Mouse (Mus musculus) 3134 (cell line): ENCODE results near the gene Elovl6.
A peak's percentile ranks its signal among the peaks of the same experiment; 100 is the strongest.

Experiments
- DNase-seq: peaks from one replicate; pipeline ENCODE4 v3.0.0-alpha.2; 2011; ENCODE audit warnings: low spot score; ENCODE audit not compliant: insufficient read length; ENCODE audit errors: extremely low read depth

Gene Elovl6

GRCm38 (mm10) chr3:129640211-129641000 is 108.3 kb downstream of the Elovl6 start:
- DNase-seq: no peak

DNA sequence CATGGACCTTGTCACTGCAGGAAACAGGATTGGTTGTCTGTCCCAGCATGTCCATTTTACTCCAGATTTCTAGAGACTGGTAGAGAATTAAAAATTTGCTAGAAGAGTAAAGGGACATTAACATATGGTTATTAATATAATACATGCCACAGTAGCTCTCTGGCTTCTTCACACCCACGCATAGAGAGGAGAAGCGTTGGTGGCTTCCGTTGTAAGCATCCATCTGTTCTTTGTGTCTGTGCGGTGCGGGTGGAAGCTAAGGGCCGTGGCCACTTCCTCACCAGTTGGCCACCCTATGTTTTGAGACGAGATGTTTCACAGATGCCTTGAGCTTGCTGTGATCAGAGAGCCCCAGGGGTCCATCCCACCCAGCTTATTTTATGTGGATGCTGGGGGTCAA is 109.5 kb downstream of the Elovl6 start:
- no peak for DNase-seq

- DNase-seq: no peak
Observed at GRCm38 (mm10) chr3:129645409-129645808, 113.3 kb downstream of the Elovl6 start.

- no peak for DNase-seq
Observed at GRCm38 (mm10) chr3:129646781-129647180, 114.6 kb downstream of the Elovl6 start.

DNA sequence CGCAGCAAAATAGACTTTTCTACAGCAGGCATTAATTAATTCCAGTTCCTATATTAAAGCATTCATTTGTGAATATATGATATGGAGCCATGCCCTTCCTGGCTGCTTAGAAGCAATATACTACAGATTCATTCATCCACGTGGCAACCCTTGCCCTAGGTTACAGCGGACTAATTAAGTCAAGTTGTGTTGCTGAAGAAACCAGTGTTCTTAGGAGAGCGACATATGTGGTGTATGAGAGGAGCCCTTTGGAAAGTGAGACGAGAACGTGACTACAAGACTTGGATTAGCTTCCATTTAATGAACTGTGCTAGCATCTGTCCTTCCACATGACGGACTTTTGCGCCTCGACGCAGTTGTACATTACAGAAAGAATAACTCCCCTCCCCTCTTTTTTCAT is 115.2 kb downstream of the Elovl6 start:
- no peak for DNase-seq

DNA sequence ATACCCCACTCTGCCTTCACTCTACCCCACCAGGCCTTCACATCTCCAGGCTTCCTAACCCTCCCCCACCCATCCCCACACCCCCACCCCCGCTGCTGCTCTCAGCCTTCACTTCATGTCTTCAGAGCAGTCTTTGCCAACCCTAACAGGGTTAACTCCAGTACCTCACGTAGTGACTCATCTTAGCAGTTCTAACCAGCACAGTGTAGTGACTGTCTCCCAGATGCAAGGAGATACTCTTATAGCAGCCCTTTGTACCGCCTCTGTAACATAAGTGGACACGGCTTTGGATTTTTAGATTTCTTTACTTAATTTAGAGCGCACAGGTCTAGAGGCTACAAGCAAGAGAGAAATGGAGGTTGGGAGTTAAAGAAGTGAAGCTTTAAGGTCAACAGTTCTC is 116.4 kb downstream of the Elovl6 start:
- no peak for DNase-seq

DNA sequence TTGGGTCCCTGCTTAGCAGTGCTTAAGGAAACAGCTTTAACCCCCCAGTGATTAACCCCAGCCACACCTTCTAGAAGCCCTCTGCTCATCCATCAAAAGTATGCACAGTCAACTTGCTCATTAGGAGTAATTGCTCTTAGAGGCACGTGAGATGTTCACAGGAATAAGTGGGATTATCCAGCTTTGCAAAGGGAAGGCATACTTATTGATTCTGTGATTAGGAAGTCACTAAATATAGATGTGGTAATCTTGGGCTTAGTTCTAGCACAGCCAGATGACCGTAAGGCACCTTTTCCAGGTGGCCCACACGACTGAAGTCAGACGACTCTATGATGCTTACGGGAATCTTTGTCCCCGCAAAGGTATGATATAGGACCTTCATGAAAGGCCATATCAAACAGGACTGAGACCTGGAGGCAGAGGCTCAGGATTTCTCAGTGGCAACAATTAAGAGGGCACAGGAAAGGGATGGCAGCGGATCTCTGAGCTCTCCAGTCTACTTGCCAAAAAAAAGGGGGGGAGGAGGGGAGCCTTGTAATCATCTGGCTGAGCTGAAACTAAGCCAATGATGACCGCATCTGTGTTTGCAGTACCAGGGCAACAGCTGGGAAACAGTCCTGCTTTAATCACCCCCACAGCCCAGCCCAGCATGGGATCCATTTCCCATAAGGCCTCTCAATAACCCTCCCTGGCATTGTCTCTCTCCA is 117.6 kb downstream of the Elovl6 start:
- DNase-seq: no peak

DNA sequence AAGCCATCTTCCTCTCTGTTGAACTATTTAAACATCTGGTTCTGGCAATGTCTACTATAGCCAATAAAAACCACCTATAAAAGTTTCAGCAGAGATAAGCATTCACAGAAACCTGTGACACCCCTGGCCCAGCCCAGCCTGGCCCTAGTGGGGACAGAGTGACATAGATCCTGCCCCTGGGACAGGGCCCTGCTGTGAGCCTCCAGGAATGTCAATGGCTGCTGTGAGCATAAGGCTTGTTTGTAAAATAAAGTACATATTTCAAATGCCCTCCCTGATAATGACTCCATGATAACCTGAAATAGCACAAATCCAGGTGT is 118.1 kb downstream of the Elovl6 start:
- no peak for DNase-seq

GRCm38 (mm10) chr3:129650931-129651330 is 118.8 kb downstream of the Elovl6 start:
- DNase-seq: no peak

GRCm38 (mm10) chr3:129651765-129652164 is 119.6 kb downstream of the Elovl6 start:
- DNase-seq: no peak

DNA sequence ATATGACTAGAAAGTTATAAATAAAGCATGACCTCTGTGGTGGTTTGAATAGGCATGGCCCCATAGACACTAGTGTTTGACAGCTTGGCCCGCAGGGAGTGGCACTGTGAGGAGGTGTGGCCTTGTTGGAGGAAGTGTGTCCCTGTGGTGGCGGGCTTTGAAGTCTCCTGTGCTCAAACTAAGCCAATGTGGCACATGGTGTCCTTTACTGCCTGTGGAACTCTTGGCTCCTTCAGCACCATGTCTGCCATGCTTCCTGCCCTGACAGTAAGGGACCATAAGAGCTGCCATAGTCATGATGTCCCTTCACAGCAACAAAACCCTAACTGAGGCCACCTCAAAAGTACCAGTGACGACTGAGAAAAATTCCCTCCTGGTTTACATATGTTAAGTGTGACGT is 120.3 kb downstream of the Elovl6 start:
- DNase-seq: no peak

- DNase-seq: no peak
Observed at GRCm38 (mm10) chr3:129656540-129656939, 124.4 kb downstream of the Elovl6 start.

DNA sequence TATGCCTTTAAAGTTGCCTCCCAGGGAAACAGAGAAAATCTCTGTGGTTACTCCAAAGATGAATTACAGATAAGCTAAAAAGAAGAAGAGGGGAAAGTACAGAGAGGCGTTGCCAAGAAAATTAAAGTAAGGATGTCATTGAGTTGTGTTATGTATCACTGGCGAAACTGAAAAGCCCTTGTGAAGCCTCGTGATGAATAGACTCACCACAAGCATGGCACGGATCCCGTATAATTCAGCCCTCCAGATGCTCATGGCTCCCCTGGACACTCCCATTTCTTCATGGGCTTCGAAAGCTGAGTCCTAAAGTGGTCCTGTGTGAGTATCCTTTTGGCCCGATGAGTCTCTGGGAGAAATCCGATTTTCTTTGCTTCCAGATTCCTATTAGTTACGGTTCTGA is 125.1 kb downstream of the Elovl6 start:
- DNase-seq: peak; percentile 35

- DNase-seq: no peak
Observed at GRCm38 (mm10) chr3:129657775-129658174, 125.6 kb downstream of the Elovl6 start.

DNA sequence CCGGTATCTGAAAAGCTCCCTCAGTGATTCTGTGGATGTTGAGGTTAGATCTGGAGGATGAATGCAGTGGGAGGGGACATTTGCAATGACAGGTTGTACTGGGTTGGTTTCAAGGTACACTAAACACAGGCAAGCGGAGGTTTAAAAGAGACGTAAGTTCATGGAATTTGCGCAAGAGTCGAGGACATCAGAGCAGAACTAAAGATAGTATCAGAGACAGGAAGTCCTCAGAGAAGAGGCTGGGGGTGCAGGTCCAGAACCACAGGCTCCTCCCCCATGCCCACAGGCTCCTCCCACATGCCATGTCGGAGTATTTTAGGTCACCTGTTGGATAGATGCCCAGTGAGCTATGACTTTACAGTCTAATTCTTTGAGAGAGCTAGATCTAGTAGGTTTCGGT is 126.6 kb downstream of the Elovl6 start:
- no peak for DNase-seq

DNA sequence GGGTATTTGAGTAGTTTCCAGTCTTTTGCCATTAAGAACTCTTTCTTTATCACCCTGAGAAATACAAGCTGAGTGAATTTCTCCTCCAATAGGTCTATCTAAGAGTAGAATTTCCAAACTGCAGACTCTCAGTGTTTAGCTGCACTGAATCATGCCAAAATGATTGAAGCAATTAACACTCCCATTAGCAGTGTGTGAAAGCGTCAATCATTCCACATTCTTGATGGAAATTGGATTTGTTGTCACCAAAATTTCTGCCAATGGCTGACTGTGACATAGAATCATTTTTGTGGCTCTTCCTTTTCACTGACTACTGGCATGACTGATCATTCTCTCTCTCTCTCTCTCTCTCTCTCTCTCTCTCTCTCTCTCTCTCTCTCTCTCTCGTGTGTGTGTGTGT is 131.8 kb downstream of the Elovl6 start:
- no peak for DNase-seq

DNA sequence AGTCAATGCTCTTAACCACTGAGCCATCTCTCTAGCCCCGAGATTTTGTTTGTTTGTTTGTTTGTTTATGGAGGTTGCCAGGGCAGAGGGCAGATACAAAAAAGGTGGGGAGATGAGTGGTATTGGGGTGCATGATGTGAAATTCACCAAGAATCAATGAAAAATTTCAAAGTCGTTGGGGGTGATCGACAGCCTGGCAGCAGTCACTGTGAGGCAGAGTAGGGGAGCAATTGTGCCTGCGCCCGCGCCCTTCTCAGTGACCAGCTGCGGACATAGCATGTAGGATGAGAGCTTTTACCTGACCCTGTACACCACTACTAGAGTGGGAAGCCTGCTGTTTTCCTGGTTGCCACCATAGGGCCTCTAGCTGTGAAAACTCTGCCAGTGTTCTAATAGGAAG is 143.8 kb downstream of the Elovl6 start:
- DNase-seq: no peak

- no peak for DNase-seq
Observed at GRCm38 (mm10) chr3:129680258-129680657, 148.1 kb downstream of the Elovl6 start.

DNA sequence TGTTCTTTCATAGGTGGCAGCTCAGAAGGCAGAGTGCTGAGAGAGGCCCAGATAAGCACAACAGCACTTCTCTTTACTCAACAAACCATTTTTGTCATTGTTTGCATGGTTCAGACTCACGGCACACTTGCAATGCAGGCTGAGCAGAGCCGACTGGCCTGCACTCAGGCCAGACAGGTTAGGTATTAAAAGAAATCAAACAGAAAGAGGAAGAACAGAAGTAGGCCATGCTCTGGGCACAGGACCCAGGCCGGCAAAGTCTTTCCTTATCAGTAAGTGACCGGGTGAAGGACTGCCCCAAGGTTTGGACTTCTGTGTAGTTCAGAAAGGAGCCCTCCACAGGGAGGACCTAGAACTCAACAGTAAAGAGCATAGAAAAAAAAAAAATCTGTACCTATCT is 149.7 kb downstream of the Elovl6 start:
- DNase-seq: no peak

GRCm38 (mm10) chr3:129682389-129682788 is 150.2 kb downstream of the Elovl6 start:
- DNase-seq: no peak

- DNase-seq: no peak
Observed at GRCm38 (mm10) chr3:129683060-129683679, 151.0 kb downstream of the Elovl6 start.

GRCm38 (mm10) chr3:129686196-129686595 is 154.0 kb downstream of the Elovl6 start:
- no peak for DNase-seq
